Comparison of ENCODE assay signal across 11 mouse cellular contexts in the genomic region with DNA sequence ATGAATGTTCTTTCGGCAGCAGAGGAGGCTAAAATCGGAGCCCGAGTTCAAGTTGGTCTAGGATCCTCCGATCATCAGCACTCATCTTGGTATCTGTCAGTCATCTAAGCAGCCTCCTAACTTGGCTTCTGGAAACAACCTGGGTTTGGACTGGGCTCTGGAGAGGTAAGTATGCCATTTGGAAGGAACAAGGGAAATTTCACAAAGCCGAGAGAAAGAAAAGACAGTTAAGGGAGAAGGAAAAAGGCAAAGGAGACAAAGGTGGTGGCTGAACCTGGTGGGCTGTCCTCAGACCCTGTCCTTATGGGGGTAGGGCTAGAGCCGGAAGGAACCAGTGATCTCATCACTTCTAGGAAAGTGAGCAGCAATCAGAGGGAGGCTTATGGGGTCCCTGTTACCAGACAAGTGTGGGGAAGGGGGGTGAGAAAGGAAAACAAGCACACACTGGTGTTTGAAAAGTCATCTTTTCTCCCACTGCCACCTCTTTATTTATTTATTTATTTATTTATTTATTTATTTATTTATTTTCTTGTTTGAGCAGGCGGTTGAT.
DNase-seq lines count a peak whose midpoint lies in the region; ATAC-seq lines count a peak whose summit lies in the region.
"Had no signal": no experiment of that assay in that cellular context is flagged by ENCODE, and none has a peak within 500 bp of the region (broad histone marks: within the 10 kb centered on the region; RNA-seq: fewer than 3 reads in every experiment).

No protein-coding gene starts in this region.

- H3K27me3 ChIP-seq in heart, embryonic 13.5 days (replicated peaks) = 0 out of 2 replicates have a peak, but pooled peaks cover 9% of the 10 kb centered on the region
- no peaks in the 10 kb centered on the region for H3K27me3 ChIP-seq in forebrain, embryonic 14.5 days (replicated peaks; ENCODE audit: control insufficient read depth, insufficient read depth, low read length)
- H3K27me3 ChIP-seq in midbrain, embryonic 11.5 days (ENCODE audit: control insufficient read depth, insufficient read depth, low read length) = no peaks in the 10 kb centered on the region; the same call in 1 of the 2 replicates

- 27% methylated on average over 7 of the region's 7 CpGs for WGBS in heart, embryonic 13.5 days
- 39% methylated on average over 7 of the region's 7 CpGs for WGBS in forebrain, embryonic 14.5 days
- WGBS in midbrain, embryonic 11.5 days = 28% methylated on average over 7 of the region's 7 CpGs

- no peak for DNase-seq in heart, adult 18-20 months
- peak; percentile 19 for DNase-seq in Muller cell, postnatal 12 days (ENCODE audit: inconsistent ontology term)
- DNase-seq in forebrain, embryonic 14.5 days (ENCODE audit: low spot score) = no peak
- DNase-seq in midbrain, embryonic 11.5 days (ENCODE audit: low spot score, missing footprints) = peak; percentile 89
- DNase-seq in cerebellum, postnatal 36 days = no peak
- DNase-seq in gastrocnemius, postnatal 4 days (ENCODE audit: low spot score in 2 of 2) = no peak
- no peak for DNase-seq in layer of hippocampus, adult 8-10 months (ENCODE audit: low spot score in 2 of 2)
- DNase-seq: kidney, adult 9 months; thymus, adult 2 months had no signal

- peaks cover 45% of the 10 kb centered on the region for H3K4me1 ChIP-seq in heart, embryonic 13.5 days
- peaks cover 21% of the 10 kb centered on the region for H3K4me1 ChIP-seq in forebrain, embryonic 14.5 days (ENCODE audit: control insufficient read depth, insufficient read depth, low read length)
- H3K4me1 ChIP-seq in midbrain, embryonic 11.5 days (ENCODE audit: control insufficient read depth, insufficient read depth, low read length) = peaks cover 31% of the 10 kb centered on the region

- H3K36me3 ChIP-seq in heart, embryonic 13.5 days = no peaks in the 10 kb centered on the region
- no peaks in the 10 kb centered on the region for H3K36me3 ChIP-seq in forebrain, embryonic 14.5 days (ENCODE audit: control insufficient read depth, insufficient read depth, low read length)
- H3K36me3 ChIP-seq in midbrain, embryonic 11.5 days (ENCODE audit: control insufficient read depth, insufficient read depth, low read length) = no peaks in the 10 kb centered on the region

- no peak overlapping the region for H3K9ac ChIP-seq in heart, embryonic 13.5 days
- H3K9ac ChIP-seq in forebrain, embryonic 14.5 days (ENCODE audit: low read length) = no peak overlapping the region
- H3K9ac ChIP-seq in midbrain, embryonic 11.5 days (ENCODE audit: low read length) = no peak overlapping the region

- H3K4me2 ChIP-seq in heart, embryonic 13.5 days = peak overlapping the region; percentile 64
- peak overlapping the region; percentile 44; the same call in 1 of the 2 replicates for H3K4me2 ChIP-seq in forebrain, embryonic 14.5 days (ENCODE audit: low read length)
- H3K4me2 ChIP-seq in midbrain, embryonic 11.5 days = peak overlapping the region; percentile 45; the same call in 1 of the 2 replicates

- no peak for ATAC-seq in heart, embryonic 13.5 days (ENCODE audit: extremely low read depth, insufficient number of reproducible peaks, low FRiP score, low TSS enrichment)
- no peak for ATAC-seq in forebrain, embryonic 14.5 days
- no peak for ATAC-seq in midbrain, embryonic 11.5 days (ENCODE audit: low FRiP score)
- ATAC-seq: CD4-positive, CD25-positive, alpha-beta regulatory T cell, adult 4 months had no signal

- no peaks in the 10 kb centered on the region for H3K9me3 ChIP-seq in heart, embryonic 13.5 days
- no peaks in the 10 kb centered on the region for H3K9me3 ChIP-seq in forebrain, embryonic 14.5 days (replicated peaks; ENCODE audit: control insufficient read depth, low read length)
- no peaks in the 10 kb centered on the region for H3K9me3 ChIP-seq in midbrain, embryonic 11.5 days (ENCODE audit: control insufficient read depth, low read length)

- H3K4me3 ChIP-seq in heart, embryonic 13.5 days = no peak overlapping the region; the same call in none of the 2 replicates
- H3K4me3 ChIP-seq in forebrain, embryonic 14.5 days (ENCODE audit: low read depth, low read length) = no peak overlapping the region
- H3K4me3 ChIP-seq in midbrain, embryonic 11.5 days (ENCODE audit: low read depth, low read length) = no peak overlapping the region

- H3K27ac ChIP-seq in heart, embryonic 13.5 days (replicated peaks) = no peak overlapping the region
- H3K27ac ChIP-seq in forebrain, embryonic 14.5 days (ENCODE audit: low read depth, low read length) = no peak overlapping the region
- no peak overlapping the region for H3K27ac ChIP-seq in midbrain, embryonic 11.5 days (ENCODE audit: low read depth, low read length)

Comparison
In these comparisons a context has a peak if more than half of its experiments do, and no peak if none do; other contexts are left out.
1. DNase-seq: peak in Muller cell, postnatal 12 days (single experiment) and midbrain, embryonic 11.5 days (single experiment); none in heart, adult 18-20 months (0 of 2), forebrain, embryonic 14.5 days (single experiment), cerebellum, postnatal 36 days (0 of 2), gastrocnemius, postnatal 4 days (0 of 2) and layer of hippocampus, adult 8-10 months (0 of 2).
2. Peak in every context shown above with its lines, with median percentiles within 50 percentile points of each other: H3K4me2 ChIP-seq.